Mouse (Mus musculus) E14TG2a.4 (cell line): ENCODE measurements at regions not wholly inside any gene's neighbourhood (a gene's known extent, or its start where the extent isn't known, plus 50 kb on each side); places are given as distances from the start of the nearest gene placed in this dataset.

Source experiments
- CTCF ChIP-seq: conservative IDR thresholded peaks from 2 replicates; pipeline ENCODE4 v1.5.1; 2014; ENCODE audit warnings: low read length
- NANOG ChIP-seq: IDR thresholded peaks from 2 replicates; pipeline ENCODE4 v1.6.1; 2014; ENCODE audit warnings: borderline replicate concordance, low read length, mixed read lengths
- POU5F1 ChIP-seq: IDR thresholded peaks from 2 replicates; pipeline ENCODE4 v1.6.1; 2014; ENCODE audit warnings: low read length, borderline replicate concordance

DNA sequence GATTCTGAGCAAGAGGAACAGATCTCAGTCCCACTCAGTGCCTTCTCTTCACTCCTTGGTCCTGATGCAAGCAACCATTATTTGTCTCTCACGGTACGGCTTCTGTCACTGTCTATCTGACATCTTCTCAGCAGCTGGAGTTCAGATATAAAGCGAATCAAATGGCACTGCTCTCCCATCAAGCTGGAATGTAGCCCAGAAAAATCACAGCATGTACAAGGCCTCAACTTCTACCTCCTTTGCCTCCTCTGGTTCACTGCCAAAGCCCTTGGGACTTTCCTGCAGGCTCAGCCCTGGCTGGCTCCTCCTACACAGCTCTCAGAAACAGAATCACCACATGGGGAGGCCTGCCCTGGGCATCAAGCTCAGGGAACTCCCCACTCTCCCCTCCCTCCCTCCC is 107.1 kb upstream of the Prok2 start:
- TF ChIP-seq NANOG (no peak), CTCF (no peak), POU5F1 (no peak)
